Mouse (Mus musculus) midbrain, embryonic 11.5 days (tissue): ENCODE data around the gene Zfp414. TPM values are rescaled to one million over a fixed set of nuclear protein-coding genes. Genes with fewer than 3 reads are reported as not detected.

Experiments used
- ATAC-seq: fragments of 200-750 bp; cut with Nextera tagmentation; 2 replicates; pipeline ENCODE4 v1.8.0; 2017; ENCODE audit warnings: moderate TSS enrichment, moderate library complexity; ENCODE audit not compliant: low FRiP score
- DNase-seq: peaks from one replicate; pipeline ENCODE4 v3.0.0; 2015; ENCODE audit warnings: low spot score; ENCODE audit errors: missing footprints
- H3K27ac ChIP-seq: fragments of 300-500 bp; sonication (generic); 2 replicates; pipeline ENCODE4 v1.5.1; 2014; ENCODE audit warnings: low read depth, low read length
- H3K27me3 ChIP-seq: fragments of 300-500 bp; sonication (generic); 2 replicates; pipeline ENCODE4 v1.6.1; 2014; ENCODE audit warnings: mild to moderate bottlenecking, low read length, moderate library complexity, mixed read lengths; ENCODE audit not compliant: control insufficient read depth, insufficient read depth
- H3K36me3 ChIP-seq: fragments of 300-500 bp; sonication (generic); 2 replicates; pipeline ENCODE4 v1.6.1; 2014; ENCODE audit warnings: mild to moderate bottlenecking, low read length, moderate library complexity, mixed read lengths; ENCODE audit not compliant: control insufficient read depth, insufficient read depth
- H3K4me1 ChIP-seq: fragments of 300-500 bp; sonication (generic); 2 replicates; pipeline ENCODE4 v1.6.1; 2014; ENCODE audit warnings: low read length; ENCODE audit not compliant: control insufficient read depth, insufficient read depth
- H3K4me2 ChIP-seq: fragments of 300-500 bp; sonication (generic); 2 replicates; pipeline ENCODE4 v1.6.1; 2014; ENCODE audit warnings: mild to moderate bottlenecking, moderate library complexity
- H3K4me3 ChIP-seq: fragments of 300-500 bp; sonication (generic); 2 replicates; pipeline ENCODE4 v1.5.1; 2014; ENCODE audit warnings: low read depth, low read length
- H3K9ac ChIP-seq: fragments of 300-500 bp; sonication (generic); 2 replicates; pipeline ENCODE4 v1.6.1; 2014; ENCODE audit warnings: low read length
- H3K9me3 ChIP-seq: fragments of 300-500 bp; sonication (generic); 2 replicates; pipeline ENCODE4 v1.6.1; 2016; ENCODE audit warnings: low read length; ENCODE audit not compliant: control insufficient read depth
- WGBS: fragments of 180-500 bp; shearing (Covaris S2); extraction: QIAGEN DNeasy Blood & Tissue Kit; methylation state at CpG from one replicate; pipeline ENCODE4 v1.1.7; 2014; 5-methylcytosine and 5-hydroxymethylcytosine counted together
- polyA plus RNA-seq: library from polyadenylated mRNA; unstranded; fragments of >200 nt; fragmentation: Nextera tagmentation; extraction: Ambion mirVana; gene quantifications from 2 replicates; pipeline ENCODE4 v1.2.1, GENCODE M21; 2014

Zfp414 gene
- polyA plus RNA-seq, 1 experiment from 2014 or later, result 68.0 TPM

DNA sequence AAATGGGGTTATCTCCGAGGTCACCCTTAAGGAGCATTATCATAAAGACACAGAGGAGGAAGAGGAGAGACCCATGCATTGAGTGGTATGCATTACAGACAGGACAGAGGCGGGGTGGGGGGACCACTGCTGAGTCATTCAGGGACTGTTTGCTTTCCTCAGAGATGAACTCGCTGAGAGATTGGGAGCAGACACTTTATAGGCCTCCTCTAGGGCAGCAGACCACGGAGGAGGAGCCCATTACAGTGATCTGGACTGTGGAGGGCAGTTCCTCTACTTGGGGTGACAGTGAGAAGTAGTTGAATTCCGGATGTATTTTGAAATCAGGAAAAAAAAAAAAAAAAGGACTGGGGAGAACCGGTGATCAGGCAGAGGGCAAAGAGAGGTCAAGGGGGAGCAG lies 10.9 kb downstream of the Zfp414 start:
- H3K9me3 ChIP-seq, result no peaks in the 10 kb centered on the region
- no peak overlapping the region for H3K27ac ChIP-seq
- ATAC-seq (no peak), DNase-seq (no peak)
- H3K9ac ChIP-seq, result no peak overlapping the region
- H3K4me2 ChIP-seq, result no peak overlapping the region
- H3K27me3 ChIP-seq, result no peaks in the 10 kb centered on the region
- peaks cover 10% of the 10 kb centered on the region for H3K36me3 ChIP-seq
- H3K4me1 ChIP-seq, result no peaks in the 10 kb centered on the region
- H3K4me3 ChIP-seq, result no peak overlapping the region
- WGBS, result 76% methylated on average over 6 of the region's 6 CpGs

DNA sequence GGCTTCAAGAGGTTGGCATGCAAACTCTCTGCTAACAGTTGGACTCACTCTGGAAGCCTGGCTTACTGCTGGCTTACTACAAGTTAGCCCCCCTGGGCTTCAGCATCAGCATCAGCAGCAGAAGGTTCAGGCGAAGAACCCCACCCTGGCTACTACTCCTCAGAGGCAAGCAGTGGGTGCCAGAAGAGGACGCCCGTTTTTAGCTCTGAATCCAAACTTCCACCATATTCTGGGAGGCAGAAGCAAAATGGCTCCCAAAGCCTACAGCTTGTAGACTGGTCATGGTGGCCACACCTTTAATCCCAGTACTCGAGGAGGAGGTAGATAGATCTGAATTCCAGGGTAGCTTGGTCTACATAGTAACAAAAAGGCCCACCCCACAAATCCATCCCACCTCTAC lies 15.2 kb downstream of the Zfp414 start:
- Histone ChIP-seq H3K36me3 (peaks cover 41% of the 10 kb centered on the region), H3K9ac (no peak overlapping the region), H3K4me3 (no peak overlapping the region), H3K9me3 (no peaks in the 10 kb centered on the region), H3K27me3 (no peaks in the 10 kb centered on the region), H3K27ac (no peak overlapping the region), H3K4me1 (no peaks in the 10 kb centered on the region), H3K4me2 (no peak overlapping the region)
- no peak for ATAC-seq
- DNase-seq, result no peak
- 87% methylated on average over 4 of the region's 4 CpGs for WGBS

- H3K27ac ChIP-seq, result no peak overlapping the region
- H3K4me3 ChIP-seq, result no peak overlapping the region
- no peak overlapping the region for H3K9ac ChIP-seq
- no peaks in the 10 kb centered on the region for H3K27me3 ChIP-seq
- peaks cover 51% of the 10 kb centered on the region for H3K36me3 ChIP-seq
- 97% methylated on average over 8 of the region's 8 CpGs for WGBS
- H3K4me1 ChIP-seq, result no peaks in the 10 kb centered on the region
- no peaks in the 10 kb centered on the region for H3K9me3 ChIP-seq
- ATAC-seq, result no peak
- H3K4me2 ChIP-seq, result no peak overlapping the region
- no peak for DNase-seq
Measured at GRCm38 (mm10) chr17:33645073-33645472, 16.2 kb downstream of the Zfp414 start.

DNA sequence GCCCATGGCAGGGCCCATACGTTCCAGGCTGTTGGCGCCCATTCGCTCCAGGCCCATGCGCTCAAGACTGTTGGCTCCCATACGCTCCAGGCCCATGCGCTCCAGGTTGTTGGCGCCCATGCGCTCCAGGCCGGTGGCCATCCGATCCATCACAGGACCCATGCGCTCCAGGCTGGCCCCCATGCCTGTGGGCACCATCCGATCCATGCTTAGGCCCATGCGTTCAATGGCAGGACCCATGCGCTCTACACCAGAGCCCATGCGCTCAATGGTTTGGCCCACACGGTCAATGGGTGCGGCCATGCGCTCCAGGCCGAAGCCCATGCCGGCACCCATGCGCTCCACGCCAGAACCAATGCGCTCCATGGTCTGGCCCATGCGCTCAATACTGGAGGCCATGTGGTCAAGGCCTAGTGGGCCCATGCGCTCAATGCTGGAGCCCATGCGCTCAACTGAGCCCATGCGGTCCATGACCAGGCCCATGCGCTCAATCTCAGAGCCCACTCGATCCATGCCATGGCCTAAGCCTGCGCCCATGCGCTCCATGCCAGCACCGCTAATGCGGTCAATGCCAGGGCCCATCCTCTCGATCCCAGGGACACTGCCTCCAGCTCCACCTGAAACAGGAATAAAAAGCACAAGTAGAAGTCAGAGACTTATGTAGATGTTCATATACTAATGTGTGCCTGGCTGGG lies 21.0 kb downstream of the Zfp414 start:
- H3K27ac ChIP-seq, result no peak overlapping the region
- H3K36me3 ChIP-seq, result peaks cover 53% of the 10 kb centered on the region
- no peak overlapping the region for H3K4me3 ChIP-seq
- ATAC-seq (peak; percentile 35; the same call in 1 of the 2 replicates), DNase-seq (no peak)
- no peaks in the 10 kb centered on the region for H3K9me3 ChIP-seq
- no peaks in the 10 kb centered on the region for H3K4me1 ChIP-seq
- no peaks in the 10 kb centered on the region for H3K27me3 ChIP-seq
- WGBS, result 98% methylated on average over 34 of the region's 34 CpGs
- no peak overlapping the region for H3K9ac ChIP-seq
- no peak overlapping the region for H3K4me2 ChIP-seq

- ATAC-seq, result no peak
- Histone ChIP-seq H3K27ac (no peak overlapping the region), H3K4me1 (no peaks in the 10 kb centered on the region), H3K4me2 (no peak overlapping the region), H3K36me3 (peaks cover 18% of the 10 kb centered on the region), H3K9ac (no peak overlapping the region), H3K27me3 (no peaks in the 10 kb centered on the region), H3K4me3 (no peak overlapping the region), H3K9me3 (no peaks in the 10 kb centered on the region)
- 82% methylated on average over 3 of the region's 3 CpGs for WGBS
- DNase-seq, result no peak
Measured at GRCm38 (mm10) chr17:33666813-33667212, 37.9 kb downstream of the Zfp414 start.

DNA sequence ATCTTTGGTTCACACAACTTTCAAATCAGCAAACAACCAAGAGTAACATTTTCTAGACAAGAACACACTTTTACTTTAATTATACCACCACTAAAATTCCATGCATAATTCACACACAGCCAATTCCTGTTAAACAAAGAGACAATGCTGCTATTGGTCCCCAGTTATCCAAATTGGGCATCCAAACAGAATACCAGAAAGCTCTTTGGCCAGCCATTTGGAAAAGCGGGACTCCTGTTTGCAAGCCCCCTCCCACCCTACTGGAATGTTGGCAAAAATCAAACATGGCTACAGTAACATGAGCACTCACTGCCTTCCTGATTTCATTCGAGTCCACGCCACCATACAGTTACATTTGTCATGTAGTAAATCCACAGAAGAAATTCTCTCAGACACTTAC lies 40.8 kb downstream of the Zfp414 start:
- Histone ChIP-seq H3K9ac (no peak overlapping the region), H3K4me2 (no peak overlapping the region), H3K9me3 (no peaks in the 10 kb centered on the region), H3K27me3 (no peaks in the 10 kb centered on the region), H3K36me3 (peaks cover 7% of the 10 kb centered on the region; the same call in 1 of the 2 replicates), H3K4me3 (no peak overlapping the region), H3K4me1 (no peaks in the 10 kb centered on the region), H3K27ac (no peak overlapping the region)
- ATAC-seq (no peak), DNase-seq (no peak)
- 94% methylated on average over 3 of the region's 3 CpGs for WGBS

- no peaks in the 10 kb centered on the region for H3K9me3 ChIP-seq
- 82% methylated on average over 1 of the region's 1 CpGs for WGBS
- peaks cover 6% of the 10 kb centered on the region; the same call in 1 of the 2 replicates for H3K36me3 ChIP-seq
- no peak overlapping the region for H3K4me2 ChIP-seq
- DNase-seq, result no peak
- H3K4me1 ChIP-seq, result no peaks in the 10 kb centered on the region
- no peak overlapping the region for H3K27ac ChIP-seq
- no peak overlapping the region for H3K9ac ChIP-seq
- ATAC-seq, result no peak
- H3K4me3 ChIP-seq, result no peak overlapping the region
- H3K27me3 ChIP-seq, result no peaks in the 10 kb centered on the region
Measured at GRCm38 (mm10) chr17:33673837-33674236, 44.9 kb downstream of the Zfp414 start.

- ATAC-seq (no peak), DNase-seq (peak; percentile 12)
- H3K27ac ChIP-seq, result no peak overlapping the region
- no peak overlapping the region for H3K4me2 ChIP-seq
- peaks cover 6% of the 10 kb centered on the region; the same call in 1 of the 2 replicates for H3K36me3 ChIP-seq
- no peaks in the 10 kb centered on the region for H3K4me1 ChIP-seq
- H3K9ac ChIP-seq, result no peak overlapping the region
- no peak overlapping the region for H3K4me3 ChIP-seq
- no peaks in the 10 kb centered on the region for H3K9me3 ChIP-seq
- H3K27me3 ChIP-seq, result no peaks in the 10 kb centered on the region
Measured at GRCm38 (mm10) chr17:33675452-33675851, 46.6 kb downstream of the Zfp414 start.

GRCm38 (mm10) chr17:33676086-33676485 lies 47.2 kb downstream of the Zfp414 start:
- WGBS, result 96% methylated on average over 2 of the region's 2 CpGs

More at GRCm38 (mm10) chr17:33676086-33676485, 47.2 kb downstream of the Zfp414 start:
- no peaks in the 10 kb centered on the region for H3K4me1 ChIP-seq
- no peak overlapping the region for H3K27ac ChIP-seq
- no peak for ATAC-seq
- no peak overlapping the region for H3K9ac ChIP-seq
- peak; percentile 78 for DNase-seq
- no peaks in the 10 kb centered on the region for H3K9me3 ChIP-seq
- H3K27me3 ChIP-seq, result no peaks in the 10 kb centered on the region
- H3K4me3 ChIP-seq, result no peak overlapping the region
- peaks cover 6% of the 10 kb centered on the region; the same call in 1 of the 2 replicates for H3K36me3 ChIP-seq
- H3K4me2 ChIP-seq, result no peak overlapping the region
